Comparison of ENCODE assay signal across 8 mouse cellular contexts in genomic region chr1:168214040-168214443, GRCm38 (mm10).
DNase-seq lines count a peak whose midpoint lies in the region; ATAC-seq and TF ChIP-seq lines count a peak whose summit lies in the region.

No protein-coding gene starts in this region.

- no peaks in the 10 kb centered on the region for H3K27me3 ChIP-seq in embryonic facial prominence, embryonic 10.5 days (replicated peaks; ENCODE audit: low read depth, poor library complexity, severe bottlenecking)
- H3K27me3 ChIP-seq in intestine, postnatal 0 days (replicated peaks; ENCODE audit: control insufficient read depth, insufficient read depth, low read length), result no peaks in the 10 kb centered on the region
- H3K27me3 ChIP-seq in midbrain, embryonic 11.5 days (ENCODE audit: control insufficient read depth, insufficient read depth, low read length), result no peaks in the 10 kb centered on the region

- no peaks in the 10 kb centered on the region for H3K9me3 ChIP-seq in embryonic facial prominence, embryonic 10.5 days
- H3K9me3 ChIP-seq in intestine, postnatal 0 days (ENCODE audit: control insufficient read depth), result no peaks in the 10 kb centered on the region
- H3K9me3 ChIP-seq in midbrain, embryonic 11.5 days (ENCODE audit: control insufficient read depth, low read length), result no peaks in the 10 kb centered on the region

- H3K4me3 ChIP-seq in embryonic facial prominence, embryonic 10.5 days, result no peak overlapping the region
- no peak overlapping the region for H3K4me3 ChIP-seq in intestine, postnatal 0 days (ENCODE audit: low read depth, low read length)
- no peak overlapping the region for H3K4me3 ChIP-seq in midbrain, embryonic 11.5 days (ENCODE audit: low read depth, low read length)

- peaks cover 12% of the 10 kb centered on the region for H3K36me3 ChIP-seq in embryonic facial prominence, embryonic 10.5 days (replicated peaks)
- H3K36me3 ChIP-seq in intestine, postnatal 0 days (ENCODE audit: control insufficient read depth, insufficient read depth), result peaks cover 4% of the 10 kb centered on the region; the same call in 1 of the 2 replicates
- peaks cover 3% of the 10 kb centered on the region for H3K36me3 ChIP-seq in midbrain, embryonic 11.5 days (ENCODE audit: control insufficient read depth, insufficient read depth, low read length)

- H3K27ac ChIP-seq in embryonic facial prominence, embryonic 10.5 days (replicated peaks), result peak overlapping the region; percentile 57
- no peak overlapping the region for H3K27ac ChIP-seq in intestine, postnatal 0 days (ENCODE audit: low read depth, low read length)
- H3K27ac ChIP-seq in midbrain, embryonic 11.5 days (ENCODE audit: low read depth, low read length), result no peak overlapping the region

- DNase-seq in urinary bladder, postnatal 14 days (ENCODE audit: low spot score), result peak; percentile 75
- DNase-seq in urinary bladder, postnatal 10 days (ENCODE audit: low spot score), result no peak
- DNase-seq in embryonic facial prominence, embryonic 10.5 days (ENCODE audit: low spot score), result peak; percentile 86
- DNase-seq in left cerebral cortex, postnatal 36 days (ENCODE audit: low spot score in 2 of 2), result peak; percentile 61 to 68
- DNase-seq in midbrain, embryonic 11.5 days (ENCODE audit: low spot score, missing footprints), result peak; percentile 98
- peak; percentile 24 to 73 for DNase-seq in spleen, postnatal 4 days (ENCODE audit: low spot score in 2 of 2)

- H3K4me1 ChIP-seq in embryonic facial prominence, embryonic 10.5 days, result peaks cover 48% of the 10 kb centered on the region
- 0 out of 2 replicates have a peak, but pooled peaks cover 3% of the 10 kb centered on the region for H3K4me1 ChIP-seq in intestine, postnatal 0 days (replicated peaks; ENCODE audit: control insufficient read depth, insufficient read depth, low read length)
- peaks cover 9% of the 10 kb centered on the region for H3K4me1 ChIP-seq in midbrain, embryonic 11.5 days (ENCODE audit: control insufficient read depth, insufficient read depth, low read length)

- H3K4me2 ChIP-seq in intestine, postnatal 0 days (replicated peaks; ENCODE audit: low read depth), result 0 out of 2 replicates have a peak overlapping the region, but pooled peaks have one; percentile 7
- H3K4me2 ChIP-seq in midbrain, embryonic 11.5 days, result no peak overlapping the region

- peak; percentile 89 for ATAC-seq in granulocyte monocyte progenitor cell, adult 5-6 weeks (replicated peaks; ENCODE audit: poor library complexity, severe bottlenecking)
- ATAC-seq in intestine, postnatal 0 days, result peak; percentile 53
- ATAC-seq in midbrain, embryonic 11.5 days (ENCODE audit: low FRiP score), result peak; percentile 87

- no peak overlapping the region for H3K9ac ChIP-seq in intestine, postnatal 0 days (ENCODE audit: low read depth, low read length)
- H3K9ac ChIP-seq in midbrain, embryonic 11.5 days (ENCODE audit: low read length), result no peak overlapping the region

- WGBS in embryonic facial prominence, embryonic 10.5 days, result 5% methylated on average over 5 of the region's 5 CpGs
- 7% methylated on average over 5 of the region's 5 CpGs for WGBS in intestine, postnatal 0 days
- 1% methylated on average over 5 of the region's 5 CpGs for WGBS in midbrain, embryonic 11.5 days

- intact Hi-C loops in left cerebral cortex, postnatal 36 days (cut with DNase I), result loop anchor here (5.0 to 10.0 kb wide), 4 partner anchors 108 to 1241 kb away; partner anchors contain the start of gene Pbx1

- peak; percentile 98 for TF ChIP-seq CTCF in intestine, postnatal 0 days (IDR thresholded peaks at IDR 0.05; ENCODE audit: low read depth)
